Mouse (Mus musculus): ENCODE measurements around the gene Irf2bp1. TPM values are rescaled to one million over a fixed set of nuclear protein-coding genes. Genes with fewer than 3 reads are reported as not detected.

Irf2bp1 gene
- polyA plus RNA-seq, 1 experiment from 2014 or later: 11.7 TPM

DNA sequence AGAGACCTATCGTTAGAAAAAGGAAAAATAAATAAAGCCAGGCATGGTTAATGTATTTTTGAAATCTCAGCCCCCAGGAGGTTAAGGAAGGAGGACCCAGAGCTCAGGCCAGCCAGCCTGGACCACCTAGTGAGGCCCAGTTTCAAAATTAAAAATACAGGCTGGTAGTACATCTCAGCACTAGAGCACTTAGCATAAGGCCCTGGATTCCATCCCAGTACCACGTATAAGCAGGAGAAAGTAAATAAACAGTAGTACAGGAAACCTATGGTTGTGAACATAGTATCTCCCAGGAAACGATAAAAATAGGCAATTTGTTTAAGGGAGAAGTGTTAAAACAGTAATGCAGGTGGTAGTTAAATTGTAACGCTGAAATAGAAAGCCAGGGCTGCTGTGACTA, 1.7 kb upstream of the Irf2bp1 start:
- H3K4me1 ChIP-seq (ENCODE audit: insufficient read depth, low read depth, low read length): peaks cover 31% of the 10 kb centered on the region
- ATAC-seq (no peak), DNase-seq (ENCODE audit: low spot score) (peak; percentile 60)
- H3K4me2 ChIP-seq (replicated peaks; ENCODE audit: low read depth, low read length): peak overlapping the region; percentile 70
- peak overlapping the region; percentile 86 for H3K27ac ChIP-seq (ENCODE audit: low read length)
- TF ChIP-seq EP300 (IDR thresholded peaks at IDR 0.05) (peak; percentile 18; the same call in 1 of the 2 replicates), CTCF (IDR thresholded peaks at IDR 0.05) (no peak)
- H3K9ac ChIP-seq (replicated peaks; ENCODE audit: low read depth): peak overlapping the region; percentile 58; the same call in 1 of the 2 replicates
- no peaks in the 10 kb centered on the region for H3K36me3 ChIP-seq (ENCODE audit: insufficient read depth, low read length)
- H3K9me3 ChIP-seq (ENCODE audit: low read length): no peaks in the 10 kb centered on the region
- H3K27me3 ChIP-seq (replicated peaks; ENCODE audit: insufficient read depth, low read length): no peaks in the 10 kb centered on the region
- peak overlapping the region; percentile 38; the same call in 1 of the 2 replicates for H3K4me3 ChIP-seq (ENCODE audit: low read depth, low read length)
- 7% methylated on average over 4 of the region's 4 CpGs for WGBS

DNA sequence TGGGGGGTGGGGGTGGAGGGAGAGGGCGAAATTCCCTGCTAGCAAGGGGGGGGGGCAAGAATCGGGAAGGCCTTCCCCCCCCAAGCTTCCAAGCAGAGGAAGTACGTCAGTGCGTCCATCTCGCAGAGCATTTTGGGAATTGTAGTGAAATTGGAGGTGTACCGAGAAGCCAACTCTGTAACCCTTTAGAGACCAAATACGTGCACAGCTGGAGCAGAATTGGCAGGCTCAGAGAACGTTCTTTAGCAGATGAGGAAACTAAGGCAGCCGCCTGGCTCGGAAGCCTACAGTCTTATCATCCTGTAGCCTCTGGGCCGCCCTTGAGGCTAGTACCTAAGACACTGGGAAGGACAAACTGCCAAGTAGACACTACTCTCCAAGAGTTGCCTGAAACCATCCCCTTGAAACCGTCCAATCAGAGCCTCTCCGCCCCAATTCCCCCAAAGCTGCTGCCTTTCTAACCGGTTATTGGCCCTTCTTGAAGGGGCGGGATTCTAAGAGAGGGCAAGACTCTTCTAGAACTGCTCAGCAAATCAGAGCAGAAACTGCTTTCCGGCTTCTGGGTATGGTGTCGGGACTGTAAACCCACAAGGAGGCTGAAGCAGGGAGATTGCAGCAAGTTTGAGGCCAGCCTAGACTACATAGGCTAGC, 871 bp upstream of the Irf2bp1 start:
- no peaks in the 10 kb centered on the region for H3K27me3 ChIP-seq (replicated peaks; ENCODE audit: insufficient read depth, low read length)
- peak overlapping the region; percentile 38 for H3K4me3 ChIP-seq (ENCODE audit: low read depth, low read length)
- peak; percentile 96 for DNase-seq (ENCODE audit: low spot score)
- peak overlapping the region; percentile 58 for H3K9ac ChIP-seq (replicated peaks; ENCODE audit: low read depth)
- peak overlapping the region; percentile 86 for H3K27ac ChIP-seq (ENCODE audit: low read length)
- peak; percentile 65 for ATAC-seq
- H3K4me2 ChIP-seq (replicated peaks; ENCODE audit: low read depth, low read length): peak overlapping the region; percentile 70
- H3K9me3 ChIP-seq (ENCODE audit: low read length): no peaks in the 10 kb centered on the region
- under 1% methylated on average over 17 of the region's 17 CpGs for WGBS
- TF ChIP-seq CTCF (IDR thresholded peaks at IDR 0.05) (no peak), EP300 (IDR thresholded peaks at IDR 0.05) (no peak; the same call in 1 of the 2 replicates)
- no peaks in the 10 kb centered on the region for H3K36me3 ChIP-seq (ENCODE audit: insufficient read depth, low read length)
- H3K4me1 ChIP-seq (ENCODE audit: insufficient read depth, low read depth, low read length): peaks cover 38% of the 10 kb centered on the region

DNA sequence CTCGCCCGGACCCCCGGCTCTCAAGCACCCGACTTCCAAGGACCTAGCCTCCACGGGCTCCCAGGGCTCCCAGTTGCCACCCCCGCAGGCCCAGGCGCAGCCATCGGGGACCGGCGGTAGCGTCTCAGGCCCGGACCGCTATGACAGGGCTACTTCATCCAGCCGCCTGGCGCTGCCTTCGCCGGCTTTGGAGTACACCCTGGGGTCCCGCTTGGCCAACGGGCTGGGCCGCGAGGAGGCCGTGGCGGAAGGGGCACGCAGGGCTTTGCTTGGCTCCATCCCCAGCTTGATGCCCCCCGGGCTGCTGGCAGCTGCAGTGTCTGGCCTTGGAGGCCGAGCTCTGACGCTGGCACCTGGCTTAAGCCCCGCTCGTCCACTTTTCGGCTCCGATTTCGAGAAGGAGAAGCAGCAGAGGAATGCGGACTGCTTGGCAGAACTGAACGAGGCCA, 811 bp downstream of the Irf2bp1 start:
- H3K9ac ChIP-seq (replicated peaks; ENCODE audit: low read depth): peak overlapping the region; percentile 65
- H3K36me3 ChIP-seq (ENCODE audit: insufficient read depth, low read length): no peaks in the 10 kb centered on the region
- H3K4me2 ChIP-seq (replicated peaks; ENCODE audit: low read depth, low read length): peak overlapping the region; percentile 95
- peak overlapping the region; percentile 78 for H3K4me3 ChIP-seq (ENCODE audit: low read depth, low read length)
- 8% methylated on average over 34 of the region's 34 CpGs for WGBS
- TF ChIP-seq CTCF (IDR thresholded peaks at IDR 0.05): no peak
- TF ChIP-seq EP300 (IDR thresholded peaks at IDR 0.05): no peak
- ATAC-seq (peak; percentile 3; the same call in 1 of the 2 replicates), DNase-seq (ENCODE audit: low spot score) (no peak)
- peaks cover 38% of the 10 kb centered on the region for H3K4me1 ChIP-seq (ENCODE audit: insufficient read depth, low read depth, low read length)
- peak overlapping the region; percentile 90 for H3K27ac ChIP-seq (ENCODE audit: low read length)
- no peaks in the 10 kb centered on the region for H3K9me3 ChIP-seq (ENCODE audit: low read length)
- no peaks in the 10 kb centered on the region for H3K27me3 ChIP-seq (replicated peaks; ENCODE audit: insufficient read depth, low read length)

DNA sequence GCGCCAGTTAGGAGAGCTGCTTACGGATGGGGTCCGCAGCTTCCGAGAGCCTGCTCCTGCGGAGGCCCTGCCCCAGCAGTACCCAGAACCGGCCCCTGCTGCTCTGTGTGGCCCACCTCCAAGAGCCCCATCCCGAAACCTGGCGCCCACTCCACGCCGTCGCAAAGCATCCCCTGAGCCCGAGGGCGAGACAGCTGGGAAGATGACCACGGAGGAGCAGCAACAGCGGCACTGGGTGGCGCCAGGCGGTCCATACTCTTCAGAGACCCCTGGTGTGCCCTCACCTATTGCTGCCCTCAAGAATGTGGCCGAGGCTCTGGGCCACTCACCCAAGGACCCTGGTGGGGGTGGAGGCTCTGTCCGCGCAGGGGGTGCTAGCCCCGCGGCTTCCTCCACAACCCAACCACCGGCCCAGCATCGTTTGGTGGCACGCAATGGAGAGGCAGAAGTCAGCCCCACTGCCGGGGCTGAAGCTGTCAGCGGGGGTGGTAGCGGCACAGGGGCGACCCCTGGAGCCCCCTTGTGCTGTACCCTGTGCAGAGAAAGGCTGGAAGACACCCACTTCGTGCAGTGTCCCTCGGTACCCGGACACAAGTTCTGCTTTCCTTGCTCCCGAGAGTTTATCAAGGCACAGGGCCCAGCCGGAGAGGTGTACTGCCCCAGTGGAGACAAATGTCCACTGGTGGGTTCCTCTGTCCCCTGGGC, 1.7 kb downstream of the Irf2bp1 start:
- Histone ChIP-seq H3K4me1 (ENCODE audit: insufficient read depth, low read depth, low read length) (peaks cover 38% of the 10 kb centered on the region), H3K9me3 (ENCODE audit: low read length) (no peaks in the 10 kb centered on the region), H3K4me2 (replicated peaks; ENCODE audit: low read depth, low read length) (peak overlapping the region; percentile 95), H3K36me3 (ENCODE audit: insufficient read depth, low read length) (no peaks in the 10 kb centered on the region), H3K9ac (replicated peaks; ENCODE audit: low read depth) (no peak overlapping the region), H3K4me3 (ENCODE audit: low read depth, low read length) (no peak overlapping the region), H3K27me3 (replicated peaks; ENCODE audit: insufficient read depth, low read length) (no peaks in the 10 kb centered on the region), H3K27ac (ENCODE audit: low read length) (no peak overlapping the region)
- WGBS: 74% methylated on average over 33 of the region's 34 CpGs
- TF ChIP-seq EP300 (IDR thresholded peaks at IDR 0.05): no peak
- no peak for TF ChIP-seq CTCF (IDR thresholded peaks at IDR 0.05)
- no peak for ATAC-seq
- DNase-seq (ENCODE audit: low spot score): no peak

DNA sequence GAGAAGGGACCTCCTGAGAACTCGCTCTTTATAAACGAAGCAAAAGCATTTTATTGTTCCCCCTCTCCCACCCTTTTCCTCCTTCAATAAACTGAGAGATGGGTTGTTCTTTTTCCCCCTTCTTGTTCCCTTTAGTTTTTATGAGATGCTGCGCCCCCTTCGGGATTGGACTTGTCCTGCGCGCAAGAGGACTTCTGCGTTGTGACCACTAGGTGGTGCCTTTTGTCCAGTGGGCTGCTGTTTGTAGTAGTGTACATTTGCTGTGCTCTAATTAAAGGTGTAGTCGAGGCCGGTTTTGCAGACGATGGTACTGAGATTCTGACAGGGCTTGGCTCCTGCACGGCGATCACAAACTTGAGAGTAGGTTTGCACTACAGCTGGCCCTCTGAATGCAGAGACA, 2.6 kb downstream of the Irf2bp1 start:
- Histone ChIP-seq H3K27ac (ENCODE audit: low read length) (no peak overlapping the region), H3K4me1 (ENCODE audit: insufficient read depth, low read depth, low read length) (peaks cover 34% of the 10 kb centered on the region)

More for the DNA sequence above, 2.6 kb downstream of the Irf2bp1 start:
- Histone ChIP-seq H3K9me3 (ENCODE audit: low read length) (no peaks in the 10 kb centered on the region), H3K4me3 (ENCODE audit: low read depth, low read length) (no peak overlapping the region), H3K4me2 (replicated peaks; ENCODE audit: low read depth, low read length) (no peak overlapping the region), H3K9ac (replicated peaks; ENCODE audit: low read depth) (no peak overlapping the region), H3K27me3 (replicated peaks; ENCODE audit: insufficient read depth, low read length) (no peaks in the 10 kb centered on the region), H3K36me3 (ENCODE audit: insufficient read depth, low read length) (no peaks in the 10 kb centered on the region)
- 5% methylated on average over 12 of the region's 12 CpGs for WGBS
- ATAC-seq (peak; percentile 23), DNase-seq (ENCODE audit: low spot score) (peak; percentile 93)
- TF ChIP-seq CTCF (IDR thresholded peaks at IDR 0.05): peak; percentile 100
- no peak for TF ChIP-seq EP300 (IDR thresholded peaks at IDR 0.05)
